Mouse (Mus musculus) forebrain, postnatal 0 days (tissue): ENCODE data around the gene Zswim8. TPM values are rescaled to one million over a fixed set of nuclear protein-coding genes. Genes with fewer than 3 reads are reported as not detected.

Experiments used
- ATAC-seq: fragments of 200-750 bp; cut with Nextera tagmentation; 2 replicates; pipeline ENCODE4 v1.8.0; 2017; ENCODE audit warnings: mild to moderate bottlenecking, moderate library complexity
- DNase-seq: peaks from one replicate; pipeline ENCODE4 v3.0.0-alpha.2; 2015
- H3K27ac ChIP-seq: fragments of 300-500 bp; sonication (generic); 2 replicates; pipeline ENCODE4 v1.5.1; 2014; ENCODE audit warnings: low read depth, mild to moderate bottlenecking, antibody characterized with exemption, low read length, moderate library complexity, mixed read lengths
- H3K27me3 ChIP-seq: fragments of 300-500 bp; sonication (generic); 2 replicates; pipeline ENCODE4 v1.6.1; 2014; ENCODE audit warnings: mild to moderate bottlenecking, low read length, mixed read lengths; ENCODE audit not compliant: insufficient read depth
- H3K36me3 ChIP-seq: fragments of 300-500 bp; sonication (generic); 2 replicates; pipeline ENCODE4 v1.6.1; 2014; ENCODE audit warnings: mild to moderate bottlenecking, moderate library complexity; ENCODE audit not compliant: insufficient read depth
- H3K4me1 ChIP-seq: fragments of 300-500 bp; sonication (generic); 2 replicates; pipeline ENCODE4 v1.6.1; 2014; ENCODE audit warnings: antibody characterized with exemption; ENCODE audit not compliant: insufficient read depth
- H3K4me2 ChIP-seq: fragments of 300-500 bp; sonication (generic); 2 replicates; pipeline ENCODE4 v1.6.1; 2014; ENCODE audit warnings: low read depth, mild to moderate bottlenecking, moderate library complexity
- H3K4me3 ChIP-seq: fragments of 300-500 bp; sonication (generic); 2 replicates; pipeline ENCODE4 v1.5.1; 2014; ENCODE audit warnings: low read depth, low read length, mixed read lengths
- H3K9ac ChIP-seq: fragments of 300-500 bp; sonication (generic); 2 replicates; pipeline ENCODE4 v1.6.1; 2014; ENCODE audit warnings: mild to moderate bottlenecking
- H3K9me3 ChIP-seq: fragments of 300-500 bp; sonication (generic); 2 replicates; pipeline ENCODE4 v1.6.1; 2016; ENCODE audit warnings: low read length
- CTCF ChIP-seq: sonication (generic); IDR thresholded peaks from 2 replicates; pipeline ENCODE4 v1.5.1; 2016; ENCODE audit warnings: antibody characterized with exemption, control low read depth, low read depth
- WGBS: fragments of 180-500 bp; shearing (Covaris S2); extraction: QIAGEN DNeasy Blood & Tissue Kit; methylation state at CpG from one replicate; pipeline ENCODE4 v1.1.7; 2014; 5-methylcytosine and 5-hydroxymethylcytosine counted together
- microRNA-seq, 2 experiments: library from miRNA; unstranded; fragments of <30 nt; microRNA quantifications; one replicate each; pipeline ENCODE4; 2016
- polyA plus RNA-seq: library from polyadenylated mRNA; unstranded; fragments of >200 nt; fragmentation: Nextera tagmentation; extraction: Ambion mirVana; gene quantifications from 2 replicates; pipeline ENCODE4 v1.2.1, GENCODE M21; 2015
- total RNA-seq: library from RNA; depleted of rRNA; stranded (reverse); fragments of >200 nt; gene quantifications from 2 replicates; pipeline ENCODE4 v1.2.3, GENCODE M21; 2014; rRNA removed

Gene Zswim8
- total and polyA plus RNA-seq, 2 experiments from 2014 or later: 28.2 to 162 TPM

DNA sequence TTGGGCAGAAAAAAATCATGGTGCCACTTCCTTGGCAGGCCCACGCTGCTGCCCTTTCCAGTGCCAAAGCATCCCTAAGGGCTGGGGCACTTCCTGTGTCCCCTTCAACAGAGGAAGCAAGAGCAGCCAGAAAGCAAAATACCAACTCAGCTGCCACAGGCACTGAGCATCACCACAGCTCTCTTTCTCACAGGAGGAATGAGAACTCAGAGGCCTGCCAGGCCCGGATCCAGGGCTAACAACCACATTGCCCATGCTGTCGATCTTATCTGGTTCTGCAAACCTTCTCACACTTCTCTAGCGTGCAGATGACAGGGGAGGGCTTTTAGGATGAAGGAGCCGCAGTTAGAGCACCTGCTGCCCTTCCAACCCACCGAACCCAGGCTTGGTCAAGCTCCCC is 65.5 kb downstream of the Zswim8 start:
- Histone ChIP-seq H3K4me3 (no peak overlapping the region), H3K9ac (no peak overlapping the region), H3K4me1 (no peaks in the 10 kb centered on the region), H3K36me3 (peaks cover 11% of the 10 kb centered on the region), H3K27ac (no peak overlapping the region), H3K4me2 (no peak overlapping the region), H3K27me3 (no peaks in the 10 kb centered on the region), H3K9me3 (no peaks in the 10 kb centered on the region)
- TF ChIP-seq CTCF: no peak
- ATAC-seq (no peak), DNase-seq (no peak)
- WGBS: 71% methylated on average over 6 of the region's 6 CpGs

Small RNA genes lying within 50 kb of the gene (microRNA-seq; reads per million reads assigned to microRNA genes)
- gene Mir6946: 2.9 to 3.5 reads per million in 2 experiments

Other genes starting within 250 kb of the Zswim8 start
- gene Anxa7, start 227.4 kb upstream of the Zswim8 start, total RNA-seq: 36.7 and 43.0 TPM in 2 replicates
- gene Anxa7, start 227.4 kb upstream of the Zswim8 start, polyA plus RNA-seq: 20.9 and 21.2 TPM in 2 replicates
- gene Mss51, start 210.7 kb upstream of the Zswim8 start, total RNA-seq: 0.14 and 0.15 TPM in 2 replicates
- gene Mss51, start 210.7 kb upstream of the Zswim8 start, polyA plus RNA-seq: not detected in 2 replicates
- 172 and 194 TPM in 2 replicates for gene Ppp3cb, start 161.0 kb upstream of the Zswim8 start, total RNA-seq
- gene Ppp3cb, start 161.0 kb upstream of the Zswim8 start, polyA plus RNA-seq: 83.5 and 103 TPM in 2 replicates
- gene Usp54, start 66.5 kb upstream of the Zswim8 start, total RNA-seq: 20.5 and 28.9 TPM in 2 replicates
- 3.0 and 4.8 TPM in 2 replicates for gene Usp54, start 66.5 kb upstream of the Zswim8 start, polyA plus RNA-seq
- gene Myoz1, start 51.0 kb upstream of the Zswim8 start, total RNA-seq: 0.15 and 0.57 TPM in 2 replicates
- 0.30 and 0.83 TPM in 2 replicates for gene Myoz1, start 51.0 kb upstream of the Zswim8 start, polyA plus RNA-seq
- 0.15 and 0.24 TPM in 2 replicates for gene Synpo2l, start 39.2 kb upstream of the Zswim8 start, total RNA-seq
- 0.17 and 0.19 TPM in 2 replicates for gene Synpo2l, start 39.2 kb upstream of the Zswim8 start, polyA plus RNA-seq
- 65.0 and 86.4 TPM in 2 replicates for gene Sec24c, start 33.2 kb upstream of the Zswim8 start, total RNA-seq
- 46.0 and 57.1 TPM in 2 replicates for gene Sec24c, start 33.2 kb upstream of the Zswim8 start, polyA plus RNA-seq
- 11.2 and 17.9 TPM in 2 replicates for gene Fut11, start 12.6 kb upstream of the Zswim8 start, total RNA-seq
- 14.0 and 20.7 TPM in 2 replicates for gene Fut11, start 12.6 kb upstream of the Zswim8 start, polyA plus RNA-seq
- 238 and 257 TPM in 2 replicates for gene Chchd1, start 4.5 kb upstream of the Zswim8 start, total RNA-seq
- 222 and 300 TPM in 2 replicates for gene Chchd1, start 4.5 kb upstream of the Zswim8 start, polyA plus RNA-seq
- 16.3 and 25.0 TPM in 2 replicates for gene Ndst2, start 27.0 kb downstream of the Zswim8 start, total RNA-seq
- gene Ndst2, start 27.0 kb downstream of the Zswim8 start, polyA plus RNA-seq: 6.7 and 11.2 TPM in 2 replicates
- gene Camk2g, start 86.5 kb downstream of the Zswim8 start, total RNA-seq: 137 and 145 TPM in 2 replicates
- gene Camk2g, start 86.5 kb downstream of the Zswim8 start, polyA plus RNA-seq: 165 and 231 TPM in 2 replicates
- gene Plau, start 129.1 kb downstream of the Zswim8 start, total RNA-seq: 0.62 and 1.1 TPM in 2 replicates
- gene Plau, start 129.1 kb downstream of the Zswim8 start, polyA plus RNA-seq: 0.23 and 0.44 TPM in 2 replicates
- 15.5 and 21.6 TPM in 2 replicates for gene Vcl, start 221.8 kb downstream of the Zswim8 start, total RNA-seq
- 4.4 and 6.6 TPM in 2 replicates for gene Vcl, start 221.8 kb downstream of the Zswim8 start, polyA plus RNA-seq